Mouse (Mus musculus) ES-E14 (cell line): ENCODE results near the gene C1d. TPM values are rescaled to one million over a fixed set of nuclear protein-coding genes. Genes with fewer than 3 reads are reported as not detected.

Source experiments
- DNase-seq: peaks from one replicate; pipeline ENCODE4 v3.0.0-alpha.2; 2013; ENCODE audit warnings: low read depth, low spot score
- H3K27ac ChIP-seq: 2 replicates; pipeline ENCODE4 v1.5.1; 2012; ENCODE audit warnings: low read depth, mild to moderate bottlenecking, low read length, moderate library complexity, mixed read lengths; ENCODE audit not compliant: poor library complexity, insufficient read depth, severe bottlenecking
- H3K36me3 ChIP-seq: 2 replicates; pipeline ENCODE4 v1.6.1; 2012; ENCODE audit warnings: mild to moderate bottlenecking, low read length, moderate library complexity, mixed read lengths; ENCODE audit not compliant: control insufficient read depth, poor library complexity, insufficient read depth, severe bottlenecking
- H3K4me1 ChIP-seq, 2 experiments: fragments of 150-350 bp in 1 of 2; sonication (generic) in 1 of 2; 2 replicates each; pipeline ENCODE4 v1.6.1; 2012; ENCODE audit warnings: low read length in 2 of 2, mild to moderate bottlenecking in 1 of 2, mixed read lengths in 1 of 2; ENCODE audit not compliant: control insufficient read depth in 2 of 2, insufficient read depth in 2 of 2, poor library complexity in 1 of 2
- H3K4me3 ChIP-seq, 2 experiments: fragments of 150-350 bp in 1 of 2; sonication (generic) in 1 of 2; 2 replicates each; pipeline ENCODE4 v1.5.1; 2012; ENCODE audit warnings: low read length in 2 of 2, low read depth in 1 of 2, mild to moderate bottlenecking in 1 of 2, mixed read lengths in 1 of 2; ENCODE audit not compliant: insufficient read depth in 1 of 2, poor library complexity in 1 of 2, severe bottlenecking in 1 of 2
- H3K9ac ChIP-seq: 2 replicates; pipeline ENCODE4 v1.6.1; 2012; ENCODE audit warnings: low read depth, mild to moderate bottlenecking, low read length, mixed read lengths; ENCODE audit not compliant: poor library complexity, insufficient read depth, severe bottlenecking
- H3K9me3 ChIP-seq: fragments of 150-350 bp; sonication (generic); 2 replicates; pipeline ENCODE4 v1.6.1; 2012; ENCODE audit warnings: low read depth, mild to moderate bottlenecking, low read length; ENCODE audit not compliant: control insufficient read depth, insufficient read depth
- CHD2 ChIP-seq: IDR thresholded peaks from 2 replicates; pipeline ENCODE4 v1.6.1; 2014; ENCODE audit warnings: mild to moderate bottlenecking, low read depth, low read length, inconsistent platforms
- HCFC1 ChIP-seq: IDR thresholded peaks from 2 replicates; pipeline ENCODE4 v1.6.1; 2012; ENCODE audit warnings: low read length, inconsistent platforms, borderline replicate concordance; ENCODE audit not compliant: insufficient read depth
- MAFK ChIP-seq: IDR thresholded peaks from 2 replicates; pipeline ENCODE4 v1.6.1; 2014; ENCODE audit warnings: mild to moderate bottlenecking, low read depth, low read length, inconsistent platforms; ENCODE audit not compliant: insufficient read depth
- ZC3H11A ChIP-seq: IDR thresholded peaks from 2 replicates; pipeline ENCODE4 v1.6.1; 2012; ENCODE audit warnings: low read depth, mild to moderate bottlenecking, inconsistent platforms, low read length, borderline replicate concordance
- ZNF384 ChIP-seq: IDR thresholded peaks from 2 replicates; pipeline ENCODE4 v1.6.1; 2012; ENCODE audit warnings: low read depth, low read length, inconsistent platforms
- in situ Hi-C, 2 experiments: fragments of 600-800 bp; cut with MboI; formaldehyde crosslinking; loops; one replicate each; pipeline ENCODE4 v1.15.1; 2025; ENCODE audit warnings: low sequenced_read_pairs in 2 of 2, inconsistent platforms in 1 of 2; ENCODE audit not compliant: unreplicated experiment in 2 of 2
- total RNA-seq: library from RNA; depleted of rRNA; stranded (reverse); fragments of 300-350 nt; gene quantifications from 2 replicates; pipeline ENCODE4 v1.2.3, GENCODE M21; 2012

Gene C1d
- total RNA-seq, 1 experiment: 48.5 TPM

DNA sequence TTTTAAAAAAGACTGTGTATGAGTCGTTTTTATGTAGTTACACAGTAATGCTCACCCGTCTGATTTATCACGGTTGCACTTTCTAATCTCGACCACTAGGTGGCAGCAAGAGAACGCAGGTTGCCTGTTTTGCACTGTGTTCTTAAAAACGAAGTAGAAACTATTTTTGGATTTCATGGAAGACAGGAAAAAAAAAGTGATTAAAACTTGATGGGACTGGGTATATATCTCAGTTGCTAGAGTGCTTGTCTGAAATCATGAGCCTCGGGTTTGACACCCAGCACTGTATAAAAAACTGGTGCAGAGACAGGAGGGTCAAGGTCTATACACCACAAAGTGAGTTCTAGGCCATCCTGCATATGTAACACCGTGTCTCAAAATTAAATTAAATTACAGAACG lies 22.6 kb downstream of the C1d start:
- H3K4me1 ChIP-seq: no peaks in the 10 kb centered on the region
- H3K4me3 ChIP-seq: no peak overlapping the region
- H3K36me3 ChIP-seq: no peaks in the 10 kb centered on the region
- DNase-seq: peak; percentile 39
- no peak for TF ChIP-seq HCFC1
- TF ChIP-seq ZC3H11A: peak; percentile 67; the same call in 1 of the 2 replicates
- TF ChIP-seq CHD2: no peak
- no peak for TF ChIP-seq ZNF384
- no peak for TF ChIP-seq MAFK
- H3K9ac ChIP-seq: no peak overlapping the region
- H3K27ac ChIP-seq: no peak overlapping the region
- in situ Hi-C loops: no loop called here
- no peaks in the 10 kb centered on the region for H3K9me3 ChIP-seq

DNA sequence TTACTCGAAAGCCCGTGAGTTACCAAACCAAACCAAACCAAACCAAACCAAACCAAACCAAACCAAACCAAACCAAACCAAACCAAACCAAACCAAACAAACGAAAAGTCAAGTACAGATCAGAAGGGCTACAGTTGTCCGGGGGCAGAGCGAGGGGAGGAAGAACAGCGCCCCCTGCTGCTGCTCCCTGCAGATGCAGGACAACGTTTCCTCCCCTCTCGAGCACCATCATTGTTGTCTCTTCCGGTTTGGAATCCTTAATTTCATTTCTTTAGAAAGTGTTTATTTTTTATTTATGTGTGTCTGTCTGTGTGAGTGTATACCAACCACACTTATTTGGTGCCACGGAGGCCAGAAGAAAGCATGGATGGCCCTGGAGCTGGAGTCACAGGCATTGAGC lies 26.7 kb downstream of the C1d start:
- TF ChIP-seq ZC3H11A (peak; percentile 11; the same call in 1 of the 2 replicates), ZNF384 (no peak), HCFC1 (no peak)
- no peaks in the 10 kb centered on the region for H3K36me3 ChIP-seq
- peak; percentile 24 for DNase-seq
- no peak overlapping the region for H3K4me3 ChIP-seq
- no peak overlapping the region for H3K27ac ChIP-seq
- H3K9me3 ChIP-seq: no peaks in the 10 kb centered on the region
- no peaks in the 10 kb centered on the region for H3K4me1 ChIP-seq
- in situ Hi-C loops: no loop called here
- no peak overlapping the region for H3K9ac ChIP-seq

DNA sequence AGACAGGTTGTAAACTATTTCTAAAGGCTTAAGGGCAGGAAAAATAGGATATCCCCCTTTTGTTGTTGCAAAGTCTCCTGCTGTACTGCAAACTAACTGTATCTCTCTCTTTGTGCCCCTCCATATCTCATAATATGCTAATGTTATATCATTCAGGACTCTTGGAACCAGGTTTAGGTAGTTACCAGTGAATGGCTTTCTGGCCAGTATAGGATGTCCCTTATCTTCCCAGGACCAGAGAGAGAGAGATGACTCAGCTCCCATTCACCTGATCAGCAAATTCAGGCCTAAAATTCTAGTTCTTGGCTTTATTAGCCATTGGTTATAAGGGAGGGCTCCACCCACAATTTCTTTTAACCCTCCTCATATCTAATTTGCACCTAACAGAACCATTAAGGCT lies 31.5 kb downstream of the C1d start:
- H3K4me3 ChIP-seq: no peak overlapping the region
- no peaks in the 10 kb centered on the region for H3K9me3 ChIP-seq
- H3K4me1 ChIP-seq: no peaks in the 10 kb centered on the region
- no peaks in the 10 kb centered on the region for H3K36me3 ChIP-seq
- DNase-seq: no peak
- TF ChIP-seq HCFC1 (no peak), ZNF384 (no peak), CHD2 (no peak), MAFK (no peak), ZC3H11A (no peak)
- no peak overlapping the region for H3K27ac ChIP-seq
- in situ Hi-C loops: no loop called here
- no peak overlapping the region for H3K9ac ChIP-seq

DNA sequence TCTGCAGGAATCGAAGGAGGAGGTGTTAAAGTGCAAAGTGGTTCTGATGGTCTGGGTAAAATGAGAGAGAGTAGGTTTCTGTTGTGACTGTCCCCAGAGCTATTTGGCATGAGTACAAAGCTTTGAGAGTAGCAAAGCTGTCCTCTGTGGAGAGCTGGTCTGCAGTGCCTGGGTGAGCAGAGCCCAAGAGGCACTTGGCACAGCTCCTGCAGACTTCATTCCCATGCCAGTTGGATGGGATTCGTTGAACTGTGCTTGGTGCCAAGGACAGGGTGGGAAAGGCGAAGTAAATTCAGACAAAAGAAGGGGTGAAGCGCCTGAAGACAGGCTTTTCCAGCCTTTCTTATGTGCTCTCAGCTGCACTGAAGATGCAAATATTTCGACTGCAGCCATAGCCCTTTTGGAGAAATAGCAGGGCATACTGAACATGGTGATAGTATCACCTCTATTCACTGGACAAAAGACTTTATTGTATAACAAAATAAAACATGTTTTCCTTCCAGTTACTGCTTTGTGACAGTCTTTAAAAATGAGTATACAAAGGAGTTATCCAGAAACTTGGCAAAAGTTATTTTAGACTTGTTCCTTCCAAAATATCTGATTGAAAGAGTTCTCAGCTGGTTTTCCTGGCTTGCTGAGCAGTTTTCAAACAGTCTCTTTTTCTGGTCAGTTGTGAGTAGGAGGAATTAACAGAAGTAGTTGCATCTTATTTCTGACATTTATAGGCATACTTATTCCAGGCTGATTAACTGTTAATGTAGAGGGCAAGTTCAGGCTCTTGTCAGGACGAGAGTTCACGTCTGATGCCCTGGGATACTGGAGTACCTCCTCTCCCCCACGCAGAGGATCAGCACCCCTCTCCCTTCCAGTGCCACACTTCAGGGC lies 48.9 kb downstream of the C1d start:
- Histone ChIP-seq H3K9me3 (no peaks in the 10 kb centered on the region), H3K36me3 (no peaks in the 10 kb centered on the region), H3K9ac (no peak overlapping the region), H3K27ac (no peak overlapping the region), H3K4me1 (no peaks in the 10 kb centered on the region), H3K4me3 (no peak overlapping the region)
- in situ Hi-C loops: no loop called here
- no peak for DNase-seq
- TF ChIP-seq CHD2 (no peak), HCFC1 (no peak), MAFK (no peak), ZC3H11A (no peak), ZNF384 (no peak)
